Mouse (Mus musculus) ovary, postnatal 10 days (tissue): ENCODE measurements around the gene Abcd3.
"Not testable (repeated sequence)": the region's sequence is repeated elsewhere in the genome, so short reads cannot be mapped to it uniquely, and the experiment has no call there.

ENCODE experiments used
- DNase-seq: peaks from one replicate; pipeline ENCODE4 v3.0.0; 2022; ENCODE audit warnings: low spot score

The Abcd3 gene

GRCm38 (mm10) chr3:121818736-121819396 is 3.8 kb upstream of the Abcd3 start:
- no peak for DNase-seq

- DNase-seq: no peak
Measured at GRCm38 (mm10) chr3:121815549-121816235, 590 bp upstream of the Abcd3 start.

DNA sequence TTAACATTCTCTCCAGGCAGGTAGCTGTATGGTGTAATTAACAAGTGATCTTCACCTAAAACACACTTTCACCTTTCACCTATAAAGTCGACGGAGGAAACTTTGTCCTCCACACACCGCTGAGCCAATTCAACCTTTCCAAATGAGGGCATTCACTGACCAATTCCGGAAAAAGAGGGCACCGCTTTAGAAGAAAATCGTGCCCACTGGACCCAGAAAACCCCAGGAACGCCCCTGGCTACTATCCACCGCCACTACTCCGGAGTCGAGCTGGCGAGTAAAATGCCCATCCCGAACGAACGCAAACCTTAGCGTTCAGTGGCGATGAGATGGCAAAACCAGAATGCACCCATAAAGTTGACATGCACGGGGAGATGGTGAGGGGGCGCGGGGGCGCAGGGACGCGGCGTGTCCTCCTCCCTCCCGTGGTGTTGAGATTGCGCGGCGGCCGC is 663 bp downstream of the Abcd3 start:
- DNase-seq: no peak

GRCm38 (mm10) chr3:121813834-121814233 is 1.3 kb downstream of the Abcd3 start:
- no peak for DNase-seq

DNA sequence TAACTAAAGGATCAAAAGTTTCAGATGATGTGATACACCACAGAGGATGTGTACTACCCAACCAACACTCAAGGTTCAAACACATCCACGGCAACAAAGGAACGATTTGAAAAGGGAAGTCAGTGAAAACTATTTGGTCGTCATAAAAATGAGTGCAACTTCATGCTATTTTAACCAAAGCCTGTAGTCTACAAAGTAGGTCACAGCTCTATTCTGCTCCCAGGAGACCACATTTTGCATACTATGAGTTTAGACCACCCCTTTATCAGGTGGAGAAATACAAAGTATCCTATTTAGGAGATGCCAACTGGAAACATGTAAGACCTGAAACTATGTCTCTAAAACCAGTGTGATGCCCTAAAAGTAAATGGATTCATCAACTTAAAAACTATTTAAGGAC is 6.9 kb downstream of the Abcd3 start:
- no peak for DNase-seq

DNA sequence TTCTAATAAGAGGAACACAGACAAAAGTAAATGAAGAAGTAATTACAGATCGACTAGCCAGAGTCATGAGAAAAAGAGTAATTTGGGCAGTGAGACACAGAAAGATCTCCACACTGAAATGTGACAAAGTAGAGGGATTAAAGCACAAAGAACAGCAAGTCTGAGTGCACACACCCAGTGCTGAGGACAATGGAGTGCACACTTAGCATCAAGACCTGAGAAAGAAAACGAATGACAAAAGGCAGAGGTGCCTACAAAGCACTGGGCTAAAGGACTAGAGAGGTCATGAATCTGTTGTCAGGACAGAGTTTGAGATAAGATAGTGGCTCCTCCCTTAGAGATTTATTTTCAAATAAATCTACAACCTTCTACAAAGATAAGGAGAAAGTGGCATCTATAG is 20.9 kb downstream of the Abcd3 start:
- no peak for DNase-seq

DNA sequence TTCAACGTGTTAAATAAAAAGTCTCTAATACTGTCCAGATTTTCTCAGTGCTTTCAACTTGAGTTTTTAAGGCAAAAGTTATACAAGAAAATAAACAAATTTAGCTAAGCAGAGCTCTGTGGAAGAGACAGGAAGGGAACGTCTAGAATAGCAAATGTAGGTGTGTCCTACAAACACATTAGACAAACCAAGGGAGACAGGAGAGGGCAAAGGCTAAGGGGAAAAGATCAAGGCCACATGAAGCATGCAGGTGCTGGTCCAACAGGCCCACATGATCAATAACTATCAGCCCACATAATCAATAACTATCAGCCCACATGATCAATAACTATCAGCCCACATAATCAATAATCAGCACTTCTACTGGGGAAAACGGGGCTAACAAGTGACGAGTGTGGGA is 22.9 kb downstream of the Abcd3 start:
- DNase-seq: no peak

DNA sequence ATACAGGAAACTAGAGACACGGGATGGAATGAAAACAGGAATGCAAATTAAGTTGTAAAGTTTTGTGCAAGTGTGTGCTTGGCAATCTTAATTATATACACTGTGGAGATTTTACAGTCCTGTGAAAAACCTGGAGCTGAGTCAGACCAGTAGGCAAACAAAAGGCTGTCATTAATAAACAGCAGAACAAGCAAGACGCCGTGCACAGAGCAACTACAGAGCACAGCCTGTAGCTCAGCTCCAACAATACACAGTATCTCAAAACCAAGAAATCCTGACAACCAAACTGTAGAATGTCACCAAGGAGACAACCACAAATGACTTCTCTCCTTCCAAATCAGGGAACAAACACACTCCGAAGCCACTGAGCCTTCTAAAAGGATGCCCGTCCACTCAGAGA is 24.7 kb downstream of the Abcd3 start:
- DNase-seq: no peak

DNA sequence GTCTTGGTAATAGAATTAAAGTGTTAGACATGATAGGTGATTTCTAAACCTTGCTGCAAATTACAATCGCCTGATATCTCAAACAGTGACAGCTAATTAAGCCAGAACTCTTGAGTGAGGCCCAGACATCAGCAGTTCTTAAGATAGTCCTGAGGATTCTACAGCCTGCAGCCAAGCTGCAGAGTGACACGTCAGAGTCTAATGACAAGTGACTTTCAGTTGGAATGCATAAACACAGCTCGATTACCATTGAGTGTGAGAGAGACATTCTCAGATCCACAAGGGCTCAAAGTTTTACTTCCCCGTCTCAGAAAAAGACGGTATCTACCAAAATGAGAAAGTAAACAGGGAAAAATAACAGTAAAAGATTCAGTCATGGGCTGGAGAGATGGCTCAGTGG is 25.3 kb downstream of the Abcd3 start:
- no peak for DNase-seq

GRCm38 (mm10) chr3:121783020-121783419 is 32.1 kb downstream of the Abcd3 start:
- DNase-seq: no peak

DNA sequence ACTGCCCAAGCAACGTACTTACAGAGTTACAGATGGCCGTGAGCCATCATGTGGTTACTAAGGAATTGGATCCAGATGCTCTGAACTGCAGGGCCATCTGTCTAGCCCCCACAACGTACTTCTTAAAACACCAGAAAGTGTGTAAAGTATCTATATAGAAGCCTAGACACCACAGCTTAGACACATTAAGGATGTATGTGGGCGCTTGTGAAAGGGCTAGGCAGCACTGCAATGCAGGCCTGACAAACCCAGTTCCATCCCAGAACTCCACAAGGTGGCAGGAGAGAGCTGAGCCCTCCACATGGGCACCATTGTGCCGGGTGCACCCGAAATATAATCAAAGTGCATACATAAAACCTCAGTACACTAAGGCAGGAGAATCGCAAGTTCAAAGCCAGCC is 37.2 kb downstream of the Abcd3 start:
- peak; percentile 21 for DNase-seq

GRCm38 (mm10) chr3:121773336-121773735 is 41.8 kb downstream of the Abcd3 start:
- not testable (repeated sequence) for DNase-seq

GRCm38 (mm10) chr3:121768770-121769169 is 46.3 kb downstream of the Abcd3 start:
- no peak for DNase-seq

DNA sequence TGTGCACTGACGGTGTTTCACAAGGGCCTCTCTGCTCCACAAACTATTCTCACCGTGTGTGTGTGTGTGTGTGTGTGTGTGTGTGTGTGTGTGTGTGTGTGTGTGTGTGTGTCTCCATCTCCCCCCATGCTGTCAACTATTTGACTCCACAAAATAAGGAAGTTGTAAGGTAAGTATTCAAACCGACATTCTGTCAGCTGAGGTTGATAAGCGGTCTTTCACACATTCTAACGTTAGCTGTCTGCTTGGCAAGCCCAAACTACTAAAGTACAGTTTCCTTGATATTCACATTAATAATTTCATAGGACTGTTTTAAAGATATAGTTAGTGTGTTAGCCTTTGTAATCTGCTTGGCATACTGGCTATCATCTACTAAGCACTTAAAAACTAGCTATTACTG is 48.3 kb downstream of the Abcd3 start:
- no peak for DNase-seq

- DNase-seq: no peak
Measured at GRCm38 (mm10) chr3:121766048-121766447, 49.1 kb downstream of the Abcd3 start.

GRCm38 (mm10) chr3:121762056-121762852 is 52.8 kb downstream of the Abcd3 start:
- no peak for DNase-seq

- no peak for DNase-seq
Measured at GRCm38 (mm10) chr3:121758373-121758772, 56.7 kb downstream of the Abcd3 start.

GRCm38 (mm10) chr3:121755152-121755551 is 60.0 kb downstream of the Abcd3 start:
- no peak for DNase-seq

GRCm38 (mm10) chr3:121754319-121755090 is 60.6 kb downstream of the Abcd3 start:
- not testable (repeated sequence) for DNase-seq

- DNase-seq: not testable (repeated sequence)
Measured at GRCm38 (mm10) chr3:121741186-121741848, 73.8 kb downstream of the Abcd3 start.

- DNase-seq: no peak
Measured at GRCm38 (mm10) chr3:121739489-121740213, 75.5 kb downstream of the Abcd3 start.
